Mouse (Mus musculus): ENCODE measurements at regions not wholly inside any gene's neighbourhood (a gene's known extent, or its start where the extent isn't known, plus 50 kb on each side); places are given as distances from the start of the nearest gene placed in this dataset.
A peak's percentile ranks its signal among the peaks of the same experiment; 100 is the strongest.
"Not testable (repeated sequence)": the region's sequence is repeated elsewhere in the genome, so short reads cannot be mapped to it uniquely, and the experiment has no call there.

DNA sequence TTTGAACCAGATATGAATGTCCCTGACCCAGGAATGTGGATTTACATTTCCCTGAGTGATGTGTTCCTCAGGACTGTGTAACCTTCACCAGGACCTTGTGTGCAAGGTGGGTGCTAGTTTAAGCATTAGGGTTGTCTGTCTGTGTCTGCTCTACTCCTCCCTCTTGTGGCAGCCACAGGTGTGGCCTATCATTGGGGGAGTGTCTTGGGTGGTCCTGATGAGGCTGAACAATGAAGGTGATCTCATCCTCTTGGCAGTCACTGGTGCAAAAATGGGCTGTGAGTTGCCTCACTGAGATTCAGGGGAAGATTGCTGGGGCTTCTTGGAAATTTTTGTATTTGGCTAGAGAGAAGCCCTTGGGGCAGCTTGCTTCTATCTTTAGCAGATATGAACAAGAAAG, 179.4 kb upstream of the Ube2e1 start:
- peak; percentile 57 for DNase-seq

DNA sequence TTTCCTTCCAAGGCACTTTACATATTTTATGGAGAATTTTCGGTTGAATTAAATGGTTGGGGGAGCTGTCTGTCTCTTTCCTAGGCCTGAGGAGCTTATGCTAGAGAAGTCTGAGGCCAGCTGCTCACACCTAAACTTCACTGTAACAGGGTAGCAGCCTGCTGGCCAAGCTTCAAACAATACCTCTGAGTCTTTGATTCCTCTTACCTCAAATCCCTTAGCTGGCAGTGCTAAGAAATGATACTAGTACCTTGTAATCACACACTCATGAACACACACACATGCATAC, 176.6 kb upstream of the Ube2e1 start:
- no peak for DNase-seq

DNA sequence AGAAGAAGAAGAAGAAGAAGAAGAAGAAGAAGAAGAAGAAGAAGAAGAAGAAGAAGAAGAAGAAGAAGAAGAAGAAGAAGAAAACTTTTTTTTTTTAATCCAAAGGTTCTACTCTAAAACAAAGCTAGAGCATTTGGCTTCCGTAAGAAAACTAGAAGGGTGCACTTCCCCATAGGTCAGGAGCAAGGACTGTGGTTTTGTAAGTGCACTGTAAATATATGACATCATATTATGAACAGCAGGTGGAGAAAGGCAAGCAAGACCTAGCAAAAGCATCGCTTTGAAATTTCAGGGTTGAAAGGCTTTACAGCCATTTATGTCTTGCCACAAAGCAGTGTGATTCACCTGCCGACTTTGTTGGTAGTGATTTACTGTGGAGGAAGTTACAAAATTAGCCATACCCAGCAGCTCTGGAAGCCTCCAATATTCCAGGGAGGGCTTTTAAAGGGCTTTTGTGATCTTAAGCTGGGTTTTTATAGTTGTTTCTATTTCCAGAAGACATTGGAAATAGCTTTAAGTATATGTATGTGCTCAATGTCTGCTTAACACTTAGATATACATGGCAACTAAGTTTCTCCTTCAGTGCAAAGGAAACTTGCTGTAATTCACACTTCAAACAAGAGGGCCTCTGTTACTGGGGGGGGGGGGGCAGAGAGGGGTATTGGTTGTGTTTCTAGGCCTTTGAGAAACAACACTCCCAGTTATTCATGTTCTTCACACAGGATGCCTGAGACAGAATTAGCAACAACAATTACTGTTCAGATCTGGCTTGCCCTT, 176.1 kb upstream of the Ube2e1 start:
- DNase-seq, result no peak

DNA sequence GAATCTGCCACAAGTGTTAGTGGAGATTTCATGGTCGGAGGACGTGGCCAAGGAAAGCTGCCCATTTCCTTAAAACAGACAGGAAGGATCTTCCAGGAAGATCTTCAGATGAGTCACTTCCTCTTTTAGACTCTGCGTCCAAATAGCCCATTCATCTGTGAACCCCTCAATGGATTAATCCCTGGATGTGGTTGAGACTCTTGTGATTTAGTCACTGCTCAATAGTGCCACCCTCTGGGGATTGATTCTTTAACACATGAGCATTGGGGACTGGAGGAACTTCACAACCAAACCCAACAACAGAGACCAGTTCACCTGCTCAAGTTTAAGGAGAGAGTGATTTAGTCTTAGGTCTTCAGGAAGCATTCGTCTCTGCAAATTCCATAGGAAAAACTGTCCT, 174.5 kb upstream of the Ube2e1 start:
- peak; percentile 46 for DNase-seq

DNA sequence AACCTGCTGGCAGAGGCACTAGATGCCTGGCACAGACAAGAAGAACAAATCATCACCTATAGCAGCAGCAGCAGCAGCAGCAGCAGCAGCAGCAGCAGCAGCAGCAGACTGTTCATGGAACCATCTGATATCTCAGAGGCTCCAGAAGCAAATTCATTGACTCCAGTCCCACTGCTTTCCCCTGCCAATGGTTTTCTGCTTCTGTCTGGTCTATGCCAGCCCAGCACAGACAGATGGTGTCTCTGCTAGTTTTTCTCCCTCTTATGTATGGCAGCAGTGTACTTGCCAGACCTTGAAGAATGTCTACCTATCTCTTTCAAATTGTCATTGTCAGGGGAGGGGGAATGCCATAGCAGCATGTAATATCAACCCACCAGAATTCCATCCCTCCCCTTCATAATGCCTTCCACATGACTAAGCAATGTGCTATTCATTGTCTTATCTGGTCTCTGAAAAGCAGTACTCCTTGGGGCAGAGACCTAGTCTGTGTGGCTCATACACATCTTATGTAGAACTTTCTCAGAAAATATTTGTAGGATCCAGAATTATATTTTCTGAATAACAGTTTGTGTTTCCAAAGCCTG, 168.7 kb upstream of the Ube2e1 start:
- DNase-seq, result no peak

DNA sequence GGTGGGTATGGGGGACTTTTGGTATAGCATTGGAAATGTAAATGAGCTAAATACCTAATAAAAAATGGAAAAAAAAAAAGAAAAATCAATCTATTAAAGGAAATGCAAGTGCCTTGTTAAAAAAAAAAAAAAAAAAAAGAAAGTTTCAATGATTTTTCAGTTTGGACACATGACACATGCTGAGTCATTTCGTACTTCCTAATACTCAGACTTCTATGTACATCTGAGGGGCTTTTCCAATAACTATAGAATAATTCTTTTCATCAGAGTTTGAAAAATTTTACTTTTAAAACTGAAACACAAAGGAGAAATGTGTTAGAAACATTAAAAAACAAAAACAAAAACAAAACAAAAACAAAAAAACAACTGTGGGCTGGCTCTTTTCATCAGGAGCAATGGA, 162.4 kb upstream of the Ube2e1 start:
- no peak for DNase-seq

DNA sequence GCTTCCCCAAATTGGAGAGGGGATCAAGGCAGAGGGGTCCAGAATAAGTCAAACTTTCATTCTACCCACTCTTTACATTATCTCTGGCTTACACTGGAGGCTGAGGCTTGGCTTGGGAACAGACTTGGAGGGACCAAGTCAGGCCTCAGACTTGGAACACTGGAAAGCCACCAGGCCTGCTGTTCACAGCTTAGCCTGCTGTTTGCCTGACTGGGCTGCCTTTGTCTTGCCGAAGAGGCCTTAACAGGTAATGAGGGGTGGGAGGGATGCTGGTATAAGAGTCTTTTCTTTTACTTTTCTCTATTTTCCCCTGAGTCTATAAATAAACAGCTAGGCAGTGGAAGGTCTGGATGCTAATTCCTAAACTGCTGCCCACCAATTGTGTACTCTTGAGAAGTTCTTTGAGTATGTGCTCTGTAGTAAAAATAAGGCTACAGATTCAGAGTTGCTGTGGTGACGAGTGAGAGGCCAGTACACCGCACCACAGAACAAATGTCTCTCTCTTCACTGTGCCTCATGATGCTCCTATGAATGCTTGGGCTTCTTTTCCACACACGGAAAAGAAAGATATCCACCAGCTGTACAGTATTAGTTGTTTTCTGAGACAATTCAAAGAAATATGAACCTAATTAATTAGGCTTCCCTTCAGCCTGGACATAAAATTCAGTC, 154.6 kb upstream of the Ube2e1 start:
- DNase-seq, result no peak

DNA sequence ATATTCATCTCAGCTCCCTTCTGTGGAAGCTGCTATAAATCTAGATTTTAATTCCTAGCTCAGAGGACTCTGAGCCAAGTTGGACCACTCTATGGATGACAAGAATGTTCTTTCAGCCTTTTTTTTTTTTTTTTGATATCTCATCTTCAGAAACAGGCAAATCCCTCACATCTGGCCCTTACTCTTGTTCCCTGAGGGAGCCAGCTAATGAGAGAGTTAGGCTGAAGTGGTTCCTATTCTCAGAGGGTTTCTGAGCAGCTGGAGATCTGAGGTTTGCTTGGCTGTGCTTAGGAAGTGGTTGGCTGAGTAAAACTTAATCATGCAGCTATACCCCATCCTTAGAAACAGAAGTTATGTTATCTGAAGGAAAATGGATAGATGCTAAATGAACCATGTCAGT, 153.9 kb upstream of the Ube2e1 start:
- no peak for DNase-seq

DNA sequence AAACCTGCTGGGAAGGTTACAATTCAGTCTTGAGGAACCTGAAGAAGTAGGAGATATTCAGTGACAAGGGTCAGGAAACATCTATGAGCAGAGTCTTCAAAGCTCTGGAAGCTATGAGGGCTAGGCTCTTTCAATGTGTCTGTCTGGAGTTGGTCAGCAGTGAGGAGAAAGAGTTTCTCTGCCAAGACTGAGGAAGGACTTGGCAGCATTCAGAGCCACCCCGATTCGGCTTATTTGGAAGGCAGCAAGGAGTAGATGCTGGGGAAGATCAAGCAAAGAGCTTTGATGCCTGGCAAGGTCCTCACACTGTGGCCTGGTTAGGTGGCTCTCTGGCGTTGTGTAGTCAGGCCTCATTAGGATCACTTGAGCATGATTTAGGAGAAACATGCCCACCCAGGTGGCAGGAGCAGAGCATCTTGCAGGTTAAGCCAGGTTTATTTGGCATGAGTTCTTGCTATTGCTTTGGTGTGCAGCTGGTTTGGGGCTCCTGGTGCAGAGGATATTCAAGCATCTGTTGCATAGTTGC, 145.2 kb upstream of the Ube2e1 start:
- DNase-seq, result no peak

DNA sequence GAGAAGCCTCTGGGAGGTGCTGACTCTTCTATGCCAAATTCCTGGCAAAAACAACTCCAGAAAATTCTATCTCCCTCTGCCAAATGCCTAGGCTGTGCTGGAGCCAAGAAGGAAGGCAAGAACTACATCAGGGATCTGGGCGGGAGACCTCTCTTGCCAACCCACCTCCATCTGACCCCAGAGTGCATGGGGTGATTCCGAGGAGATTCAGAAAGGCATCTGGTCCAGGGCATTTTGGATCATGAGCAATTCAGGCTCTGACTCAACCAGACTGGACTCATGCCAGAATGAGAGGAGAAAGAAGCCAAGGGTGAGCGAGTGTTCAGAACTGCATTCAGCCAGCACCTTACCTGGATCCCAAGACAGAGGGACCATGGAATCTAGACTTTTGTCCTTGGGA, 137.0 kb upstream of the Ube2e1 start:
- no peak for DNase-seq

DNA sequence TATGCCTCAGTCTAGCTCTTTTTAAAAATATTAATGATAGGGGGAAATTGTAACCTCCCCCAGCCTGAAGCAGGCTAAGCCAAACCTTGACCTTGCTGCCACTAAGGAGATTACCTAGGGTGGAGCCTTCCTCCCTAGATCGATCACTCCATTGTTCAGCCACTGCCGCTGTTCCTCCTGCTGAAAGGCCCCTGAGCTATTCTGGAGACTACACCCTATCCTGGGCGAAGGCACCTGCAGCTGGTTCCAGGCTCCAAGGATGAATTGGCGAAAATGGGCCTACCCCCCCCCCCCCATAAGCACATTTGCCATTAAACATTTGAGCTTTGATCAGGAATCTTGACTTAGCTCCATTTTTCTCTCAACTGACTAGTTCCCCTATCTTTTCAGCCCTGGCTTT, 135.2 kb upstream of the Ube2e1 start:
- not testable (repeated sequence) for DNase-seq

DNA sequence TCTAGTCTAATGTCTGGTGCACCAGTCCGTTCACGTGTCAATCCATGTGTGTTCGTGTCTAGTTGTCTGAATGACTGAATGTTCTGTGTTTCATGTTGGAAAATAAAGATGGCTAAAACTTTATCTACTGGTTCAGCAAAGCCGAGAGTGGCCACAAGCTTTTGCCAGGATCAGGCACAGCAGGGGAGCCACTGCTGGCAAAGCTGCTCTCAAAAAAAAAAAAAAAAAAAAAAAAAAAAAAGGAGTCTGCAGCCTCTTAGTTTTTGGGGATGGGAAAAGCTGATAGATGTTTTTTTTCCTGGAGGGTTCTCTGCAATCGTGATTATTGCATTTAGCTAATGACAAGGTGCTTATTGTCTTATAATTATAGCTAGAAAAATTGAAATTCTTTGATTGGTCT, 132.5 kb upstream of the Ube2e1 start:
- not testable (repeated sequence) for DNase-seq

DNA sequence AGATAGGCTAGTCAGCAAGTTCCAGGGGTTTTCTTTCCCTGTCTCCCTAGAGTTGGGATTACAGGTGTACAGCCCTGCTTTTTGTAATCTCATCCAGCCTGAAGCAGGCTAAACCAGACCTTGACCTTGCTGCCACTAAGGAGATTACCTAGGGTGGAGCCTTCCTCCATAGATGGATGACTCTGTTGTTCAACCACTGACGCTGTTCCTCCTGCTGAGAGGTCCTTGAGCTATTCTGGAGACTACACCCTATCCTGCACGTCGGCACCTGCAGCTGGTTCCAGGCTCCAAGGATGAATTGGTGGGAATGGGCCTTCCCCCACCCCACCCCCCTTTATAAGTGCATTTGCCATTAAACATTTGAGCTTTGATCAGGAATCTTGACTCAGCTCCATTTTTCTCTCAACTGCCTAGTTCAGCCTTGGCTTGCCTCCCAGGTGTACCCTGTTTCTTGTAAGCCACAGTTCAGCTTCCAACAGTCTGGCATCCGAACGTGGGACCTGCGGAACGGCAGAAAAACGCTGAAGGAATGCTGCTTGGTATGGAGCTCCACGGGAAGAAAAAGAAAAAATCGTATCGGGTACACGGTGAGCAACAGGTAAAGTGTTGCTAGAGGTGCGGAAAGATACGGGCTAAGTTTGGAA, 131.7 kb upstream of the Ube2e1 start:
- DNase-seq, result no peak

DNA sequence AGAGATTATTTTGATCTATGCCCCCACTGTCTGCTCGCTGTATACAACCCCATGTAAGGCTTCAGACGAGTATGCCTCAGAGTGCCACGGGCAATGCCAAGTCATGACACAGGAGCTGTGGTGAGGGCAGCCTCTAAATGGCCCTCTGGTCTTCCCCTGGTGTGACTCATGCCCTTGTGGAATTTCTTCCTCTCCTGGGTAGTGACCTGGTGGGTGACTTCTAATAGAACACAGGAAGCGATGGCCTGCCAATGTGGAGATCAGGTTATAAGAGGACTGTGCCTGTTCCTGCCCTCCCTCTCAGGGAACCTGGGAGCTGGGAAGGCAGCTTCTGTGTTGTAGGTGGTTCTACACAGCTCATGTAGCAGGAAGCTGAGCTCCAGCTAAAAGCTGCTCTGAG, 130.7 kb upstream of the Ube2e1 start:
- DNase-seq, result no peak

DNA sequence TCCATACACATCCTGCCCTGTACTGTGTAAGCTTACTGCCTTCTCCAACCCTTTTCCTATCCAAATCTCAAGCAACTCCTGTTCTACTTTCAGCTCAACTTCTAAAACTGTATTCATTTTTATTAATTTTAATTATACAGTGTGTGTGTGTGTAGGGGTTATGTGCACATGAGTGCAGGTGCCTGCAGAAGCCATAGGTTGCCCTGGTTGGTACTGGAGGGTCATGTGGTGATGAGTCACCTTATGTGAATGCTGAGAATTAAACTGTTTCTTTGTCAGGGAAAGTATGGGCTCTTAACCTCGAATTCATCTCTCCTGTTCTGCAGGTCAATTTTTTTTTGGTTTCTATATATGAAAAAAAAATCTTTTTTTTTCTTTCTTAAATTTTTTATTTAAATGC, 117.0 kb upstream of the Ube2e1 start:
- no peak for DNase-seq

DNA sequence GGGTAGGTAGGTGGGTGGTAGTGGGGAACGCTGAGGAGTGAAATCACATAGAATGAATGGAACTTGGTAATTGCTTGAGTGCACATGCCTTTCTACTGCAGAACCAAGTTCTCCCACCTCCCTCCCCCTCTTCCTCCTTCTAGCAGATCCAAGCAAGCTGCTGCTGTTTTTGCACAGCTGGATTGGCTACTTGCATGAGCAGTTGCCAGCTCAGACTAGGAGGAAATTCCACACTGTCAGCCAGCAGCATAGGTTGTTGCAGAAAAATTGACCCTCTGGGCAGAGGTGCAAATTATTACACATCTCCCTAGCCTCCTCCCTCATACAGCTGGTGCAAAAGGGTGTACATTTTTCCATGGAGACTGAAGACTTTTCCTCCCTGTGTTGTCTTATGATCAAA, 112.8 kb upstream of the Ube2e1 start:
- no peak for DNase-seq

DNA sequence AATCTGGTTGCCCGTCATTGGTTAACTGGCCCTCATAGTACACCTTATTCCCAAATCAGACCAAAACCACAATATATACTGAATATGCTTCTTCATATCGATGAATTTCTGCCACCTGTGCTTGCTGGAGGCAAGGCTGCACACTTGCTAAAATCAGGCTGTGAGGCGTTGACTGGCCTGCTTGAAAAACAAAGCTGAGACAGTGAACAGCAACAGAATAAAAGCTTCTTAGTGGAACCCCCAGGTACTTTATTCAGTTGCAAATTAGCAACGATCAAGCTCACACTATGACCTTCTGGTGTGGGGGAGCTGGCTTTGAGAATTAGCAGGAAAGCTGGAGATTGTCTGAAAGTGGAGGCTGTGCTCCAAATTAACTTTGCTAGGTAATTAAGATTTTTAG, 97.3 kb upstream of the Ube2e1 start:
- not testable (repeated sequence) for DNase-seq

DNA sequence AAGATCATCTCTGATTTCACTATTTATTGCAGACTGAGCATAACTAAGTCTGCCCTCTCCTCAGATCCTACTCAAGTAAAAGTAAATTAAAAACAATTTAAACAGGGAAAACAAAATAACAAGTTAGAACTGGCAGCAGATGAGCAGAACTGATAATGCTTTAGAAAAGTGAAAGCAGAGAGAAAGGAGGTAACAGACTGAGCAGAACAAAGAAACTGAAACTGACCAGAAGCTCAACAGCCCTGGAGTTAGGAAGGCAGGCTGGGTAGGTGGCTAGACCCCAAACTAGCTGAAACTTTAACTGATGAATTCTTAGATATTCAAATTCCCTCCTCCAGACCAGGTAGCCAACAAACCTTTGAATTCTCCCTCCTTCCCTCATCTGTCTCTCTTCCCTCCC, 94.2 kb upstream of the Ube2e1 start:
- no peak for DNase-seq

DNA sequence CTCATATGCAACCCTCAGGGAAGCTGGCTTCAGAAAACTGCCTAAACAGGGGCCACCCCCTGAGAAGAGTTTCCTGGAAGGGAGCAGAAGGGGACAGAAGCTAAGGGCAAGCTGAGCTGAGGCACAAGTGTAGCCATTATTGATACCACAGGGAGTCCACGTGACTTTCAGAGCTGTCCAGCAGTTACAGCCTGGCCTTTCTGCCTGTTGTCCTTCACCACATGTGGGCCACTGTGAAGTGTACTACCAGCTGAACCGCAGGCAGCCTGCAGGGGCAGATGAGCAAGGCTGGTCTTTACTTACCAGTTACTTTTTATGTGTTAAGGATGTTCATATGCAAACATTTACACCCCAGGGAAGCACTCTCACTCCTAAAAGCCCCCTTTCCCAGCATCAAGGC, 85.2 kb upstream of the Ube2e1 start:
- no peak for DNase-seq

DNA sequence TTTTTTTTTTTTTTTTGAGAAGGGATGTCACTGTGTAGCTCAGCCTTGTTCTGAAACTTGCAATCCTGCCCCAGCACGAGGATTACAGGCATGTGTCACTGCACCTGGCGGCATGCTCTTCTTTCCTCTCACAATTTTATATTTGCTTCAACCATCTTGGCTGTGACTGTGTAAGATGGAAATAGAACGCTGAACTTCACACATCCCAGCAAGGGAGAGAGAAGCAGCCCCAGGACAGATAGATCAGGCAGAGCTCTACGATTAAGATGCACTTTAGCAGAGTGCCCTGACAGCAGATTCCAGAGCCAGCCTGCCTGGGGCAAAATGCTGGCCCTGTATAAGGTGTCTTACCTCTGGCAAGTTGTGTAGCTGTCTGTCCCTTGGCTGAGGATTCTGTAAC, 84.7 kb upstream of the Ube2e1 start:
- DNase-seq, result peak; percentile 13

DNA sequence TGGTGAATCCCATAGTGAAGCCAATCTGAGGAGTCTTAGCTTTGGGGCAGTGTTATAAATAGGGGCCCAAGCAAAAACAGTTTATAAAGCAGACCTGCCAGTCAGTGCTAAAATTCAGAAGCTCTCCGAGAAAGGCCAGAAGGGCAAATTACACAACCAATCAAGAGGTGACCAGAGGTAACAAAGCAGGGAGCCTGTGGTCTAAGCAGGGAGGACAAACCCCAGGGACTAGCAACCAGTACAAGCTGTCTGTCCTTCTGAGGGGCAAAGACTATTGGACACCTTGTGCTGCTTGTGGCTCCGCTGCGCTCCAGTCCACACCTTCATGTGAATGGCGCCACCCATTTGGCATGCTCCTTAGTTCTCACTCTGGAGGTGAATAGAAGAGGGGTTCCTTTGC, 67.3 kb upstream of the Ube2e1 start:
- no peak for DNase-seq

DNA sequence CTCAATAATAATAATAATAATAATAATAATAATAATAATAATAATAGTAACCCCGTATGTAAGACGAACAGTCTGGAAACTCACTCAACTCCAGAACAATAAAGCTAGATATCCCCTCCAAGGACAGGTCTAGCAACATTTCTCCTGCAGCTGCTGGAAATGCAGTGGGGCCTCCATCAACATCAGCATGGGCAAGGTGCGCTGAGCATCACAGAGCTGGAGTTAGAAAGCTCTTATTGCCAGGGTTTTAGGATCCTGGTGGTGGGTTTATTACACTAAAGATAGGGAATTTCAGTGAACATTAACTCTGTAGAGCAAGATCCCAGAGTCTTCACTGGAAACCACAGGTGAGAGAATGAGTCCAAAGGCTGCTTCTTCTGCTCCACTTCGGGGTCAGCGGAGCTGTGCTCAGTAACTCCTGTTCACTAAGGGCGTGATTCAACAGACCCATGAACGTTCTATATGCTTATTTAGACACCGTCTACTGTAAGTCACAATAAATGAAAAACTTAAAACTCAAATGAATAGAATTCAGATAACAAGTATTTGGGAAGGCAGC, 64.6 kb upstream of the Ube2e1 start:
- no peak for DNase-seq

DNA sequence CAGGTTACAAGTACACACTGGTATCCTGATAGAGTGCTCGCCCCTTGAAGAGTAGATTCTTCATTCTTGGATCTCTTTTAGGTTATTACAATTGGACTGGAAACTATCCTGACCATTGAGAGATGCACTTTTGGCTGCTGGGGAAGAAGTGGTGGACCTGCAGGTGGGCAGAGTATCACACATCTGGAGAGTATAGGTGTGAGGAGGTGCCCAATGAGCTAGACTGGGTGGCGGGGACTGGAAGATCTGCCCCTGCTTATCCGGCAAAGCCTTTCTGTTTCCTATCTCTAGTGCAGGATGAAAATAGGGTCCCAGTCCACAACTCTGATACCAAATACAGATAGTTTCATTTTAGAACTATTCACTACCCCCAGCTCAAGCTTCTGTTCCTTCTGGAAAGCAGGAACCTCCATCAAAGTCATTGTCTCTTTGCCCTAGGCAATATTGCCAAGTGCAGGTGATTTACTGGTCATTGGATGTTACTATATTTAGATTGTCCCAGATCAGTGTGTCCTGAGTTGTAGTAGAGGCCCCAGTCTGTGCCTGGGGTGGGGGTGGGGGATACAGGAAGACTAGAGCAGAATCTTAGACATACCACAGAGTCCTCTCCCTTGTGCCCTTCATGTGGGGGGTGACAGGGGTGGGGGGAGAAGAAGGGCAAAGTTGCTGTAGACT, 62.5 kb upstream of the Ube2e1 start:
- no peak for DNase-seq
